Mouse (Mus musculus): ENCODE results near the gene Sctr.

Gene Sctr

GRCm38 (mm10) chr1:120109741-120110432 lies 103.2 kb downstream of the Sctr start:
- DNase-seq: no peak

GRCm38 (mm10) chr1:120111766-120112165 lies 105.1 kb downstream of the Sctr start:
- no peak for DNase-seq

- DNase-seq: no peak
Measured at GRCm38 (mm10) chr1:120112251-120113187, 105.8 kb downstream of the Sctr start.
